Mouse (Mus musculus) MEL (cell line): ENCODE data around the gene Ccm2. TPM values are rescaled to one million over a fixed set of nuclear protein-coding genes. Genes with fewer than 3 reads are reported as not detected.

Source experiments
- DNase-seq: peaks from one replicate; pipeline ENCODE4 v3.0.0; 2011; ENCODE audit warnings: low read depth, low spot score
- H3K27ac ChIP-seq: 2 replicates; pipeline ENCODE4 v1.5.1; 2012; ENCODE audit warnings: low read depth, mild to moderate bottlenecking, control low read depth, low read length, moderate library complexity; ENCODE audit not compliant: control insufficient read depth
- H3K27me3 ChIP-seq, 2 experiments: fragments of 150-350 bp in 1 of 2; sonication (generic) in 1 of 2; 2 replicates each; pipeline ENCODE4 v1.6.1; 2012; ENCODE audit warnings: low read length in 2 of 2, mild to moderate bottlenecking in 2 of 2, improper control_type of control experiment in 1 of 2, moderate library complexity in 1 of 2; ENCODE audit not compliant: insufficient read depth in 2 of 2, control insufficient read depth in 1 of 2
- H3K36me3 ChIP-seq, 2 experiments: 2 replicates each; pipeline ENCODE4 v1.6.1; 2012 to 2014; ENCODE audit warnings: low read length in 2 of 2, improper control_type of control experiment in 1 of 2, inconsistent platforms in 1 of 2, mild to moderate bottlenecking in 1 of 2; ENCODE audit not compliant: insufficient read depth in 2 of 2, control insufficient read depth in 1 of 2
- H3K4me1 ChIP-seq, 2 experiments: fragments of 150-350 bp in 1 of 2; sonication (generic) in 1 of 2; 2 replicates each; pipeline ENCODE4 v1.6.1; 2012; ENCODE audit warnings: low read length in 2 of 2, improper control_type of control experiment in 1 of 2, mild to moderate bottlenecking in 1 of 2; ENCODE audit not compliant: insufficient read depth in 2 of 2, control insufficient read depth in 1 of 2
- H3K4me3 ChIP-seq, 2 experiments: fragments of 150-350 bp in 1 of 2; sonication (generic) in 1 of 2; 2 replicates each; pipeline ENCODE4 v1.5.1; 2012; ENCODE audit warnings: low read depth in 2 of 2, low read length in 2 of 2, mild to moderate bottlenecking in 2 of 2, moderate library complexity in 2 of 2, control low read depth in 1 of 2, improper control_type of control experiment in 1 of 2; ENCODE audit not compliant: control insufficient read depth in 1 of 2, insufficient read depth in 1 of 2
- H3K79me2 ChIP-seq: 2 replicates; pipeline ENCODE4 v1.6.1; 2012; ENCODE audit warnings: mild to moderate bottlenecking, low read length, moderate library complexity; ENCODE audit not compliant: control insufficient read depth, poor library complexity, insufficient read depth
- H3K9ac ChIP-seq: 2 replicates; pipeline ENCODE4 v1.6.1; 2012; ENCODE audit warnings: low read depth, mild to moderate bottlenecking, control low read depth, low read length, moderate library complexity; ENCODE audit not compliant: control insufficient read depth, poor library complexity, severe bottlenecking
- H3K9me3 ChIP-seq: fragments of 150-350 bp; sonication (generic); replicated peaks from 2 replicates; pipeline ENCODE4 v1.6.1; 2012; ENCODE audit warnings: mild to moderate bottlenecking, low read length, improper control_type of control experiment, moderate library complexity; ENCODE audit not compliant: insufficient read depth
- CHD1 ChIP-seq: IDR thresholded peaks from 2 replicates; pipeline ENCODE4 v1.6.1; 2012; ENCODE audit warnings: low read depth, mild to moderate bottlenecking, inconsistent platforms, low read length, improper control_type of control experiment
- CHD2 ChIP-seq: IDR thresholded peaks from 2 replicates; pipeline ENCODE4 v1.6.1; 2011; ENCODE audit warnings: low read length, improper control_type of control experiment
- ELF1 ChIP-seq: IDR thresholded peaks from 2 replicates; pipeline ENCODE4 v1.6.1; 2014; ENCODE audit warnings: low read depth, mild to moderate bottlenecking, inconsistent platforms, low read length, improper control_type of control experiment, moderate library complexity
- ETS1 ChIP-seq: IDR thresholded peaks from 2 replicates; pipeline ENCODE4 v1.6.1; 2012; ENCODE audit warnings: low read depth, mild to moderate bottlenecking, inconsistent platforms, low read length, improper control_type of control experiment, moderate library complexity
- GATA1 ChIP-seq: IDR thresholded peaks from 2 replicates; pipeline ENCODE4 v1.6.1; 2011; ENCODE audit warnings: low read depth, low read length, improper control_type of control experiment
- MAX ChIP-seq: IDR thresholded peaks from 2 replicates; pipeline ENCODE4 v1.6.1; 2011; ENCODE audit warnings: low read length, improper control_type of control experiment
- MXI1 ChIP-seq: IDR thresholded peaks from 2 replicates; pipeline ENCODE4 v1.6.1; 2011; ENCODE audit warnings: mild to moderate bottlenecking, low read depth, low read length, improper control_type of control experiment
- MYB ChIP-seq: IDR thresholded peaks from 2 replicates; pipeline ENCODE4 v1.6.1; 2011; ENCODE audit warnings: mild to moderate bottlenecking, low read depth, low read length, improper control_type of control experiment
- NELFE ChIP-seq: IDR thresholded peaks from 2 replicates; pipeline ENCODE4 v1.6.1; 2011; ENCODE audit warnings: low read depth, low read length, improper control_type of control experiment
- POLR2AphosphoS2 ChIP-seq: IDR thresholded peaks from 2 replicates; pipeline ENCODE4 v1.6.1; 2011; ENCODE audit warnings: low read length, improper control_type of control experiment
- POLR2AphosphoS5 ChIP-seq: IDR thresholded peaks from 2 replicates; pipeline ENCODE4 v1.6.1; 2012; ENCODE audit warnings: low read depth, borderline replicate concordance, mild to moderate bottlenecking, inconsistent platforms, low read length, moderate library complexity, mixed read lengths
- RAD21 ChIP-seq: IDR thresholded peaks from 2 replicates; pipeline ENCODE4 v1.6.1; 2011; ENCODE audit warnings: mild to moderate bottlenecking, low read depth, low read length, improper control_type of control experiment
- RCOR1 ChIP-seq: IDR thresholded peaks from 2 replicates; pipeline ENCODE4 v1.6.1; 2012; ENCODE audit warnings: low read depth, mild to moderate bottlenecking, inconsistent platforms, low read length, improper control_type of control experiment
- SIN3A ChIP-seq: IDR thresholded peaks from 2 replicates; pipeline ENCODE4 v1.6.1; 2012; ENCODE audit warnings: low read length, improper control_type of control experiment, inconsistent platforms
- TAL1 ChIP-seq: IDR thresholded peaks from 2 replicates; pipeline ENCODE4 v1.6.1; 2012; ENCODE audit warnings: mild to moderate bottlenecking, inconsistent platforms, low read length, moderate library complexity, mixed read lengths
- TCF12 ChIP-seq: IDR thresholded peaks from 2 replicates; pipeline ENCODE4 v1.6.1; 2014; ENCODE audit warnings: low read depth, mild to moderate bottlenecking, inconsistent platforms, low read length, improper control_type of control experiment, moderate library complexity
- ZKSCAN1 ChIP-seq: IDR thresholded peaks from 2 replicates; pipeline ENCODE4 v1.6.1; 2012; ENCODE audit warnings: low read depth, mild to moderate bottlenecking, inconsistent platforms, low read length, improper control_type of control experiment, moderate library complexity
- ZNF384 ChIP-seq: IDR thresholded peaks from 2 replicates; pipeline ENCODE4 v1.6.1; 2012; ENCODE audit warnings: low read depth, mild to moderate bottlenecking, inconsistent platforms, low read length, improper control_type of control experiment
- polyA plus RNA-seq, 2 experiments: library from polyadenylated mRNA; stranded (reverse) in 1 of 2; unstranded in 1 of 2; fragments of >175 nt in 1 of 2; fragments of >200 nt in 1 of 2; gene quantifications; 2 replicates each; pipeline versions ENCODE4 v1.2.1 to v1.2.4; 2012; ENCODE audit warnings: low replicate concordance in 2 of 2, low read depth in 1 of 2; ENCODE audit not compliant: insufficient read length in 2 of 2, insufficient read depth in 1 of 2, missing spikeins in 1 of 2
- total RNA-seq: library from RNA; depleted of rRNA; stranded (reverse); fragments of 300-350 nt; gene quantifications from 2 replicates; pipeline ENCODE4 v1.2.3, GENCODE M21; 2012

The Ccm2 gene
- total and polyA plus RNA-seq, 3 experiments: 49.2 to 66.4 TPM; not detected in 1

- TF ChIP-seq MXI1 (0 out of 2 replicates have a peak, but pooled peaks have one; percentile 32), ZNF384 (no peak)
- TF ChIP-seq, all 39 proteins: peak for 1
- no peaks in the 10 kb centered on the region for H3K36me3 ChIP-seq
- DNase-seq: peak; percentile 76
- H3K9ac ChIP-seq: peak overlapping the region; percentile 0; the same call in 1 of the 2 replicates
- no peak overlapping the region for H3K27ac ChIP-seq
- peaks cover 0 to 12% of the 10 kb centered on the region in 2 experiments; a peak in 2 of 4 replicates for H3K4me1 ChIP-seq
- no peaks in the 10 kb centered on the region for H3K79me2 ChIP-seq
- no peaks in the 10 kb centered on the region for H3K9me3 ChIP-seq
- no peaks in the 10 kb centered on the region for H3K27me3 ChIP-seq
- H3K4me3 ChIP-seq: no peak overlapping the region
These were observed 57.4 kb downstream of the Ccm2 start for GRCm38 (mm10) chr11:6603887-6604603.

- peaks cover 0 to 12% of the 10 kb centered on the region in 2 experiments; a peak in 2 of 4 replicates for H3K4me1 ChIP-seq
- no peaks in the 10 kb centered on the region for H3K36me3 ChIP-seq
- H3K27ac ChIP-seq: no peak overlapping the region
- H3K9me3 ChIP-seq: no peaks in the 10 kb centered on the region
- no peaks in the 10 kb centered on the region for H3K79me2 ChIP-seq
- TF ChIP-seq RCOR1: no peak
- TF ChIP-seq POLR2AphosphoS2: no peak
- TF ChIP-seq TCF12: no peak
- TF ChIP-seq ELF1: no peak
- no peak for TF ChIP-seq MYB
- no peak for TF ChIP-seq RAD21
- no peak for TF ChIP-seq MAX
- TF ChIP-seq SIN3A: no peak
- no peak for TF ChIP-seq POLR2AphosphoS5
- TF ChIP-seq ZNF384: no peak
- no peak for TF ChIP-seq NELFE
- no peak for TF ChIP-seq CHD1
- TF ChIP-seq TAL1: no peak
- TF ChIP-seq ETS1: no peak
- no peak for TF ChIP-seq GATA1
- TF ChIP-seq CHD2: no peak
- TF ChIP-seq ZKSCAN1: no peak
- no peak overlapping the region for H3K4me3 ChIP-seq
- no peak for DNase-seq
- H3K9ac ChIP-seq: no peak overlapping the region
- H3K27me3 ChIP-seq: no peaks in the 10 kb centered on the region
These were observed 57.9 kb downstream of the Ccm2 start for GRCm38 (mm10) chr11:6604604-6604936.
